Mouse (Mus musculus) MEL (cell line): ENCODE results near the gene Polr3h. TPM values are rescaled to one million over a fixed set of nuclear protein-coding genes. Genes with fewer than 3 reads are reported as not detected.

Experiments
- DNase-seq: peaks from one replicate; pipeline ENCODE4 v3.0.0; 2011; ENCODE audit warnings: low read depth, low spot score
- H3K27ac ChIP-seq: 2 replicates; pipeline ENCODE4 v1.5.1; 2012; ENCODE audit warnings: low read depth, mild to moderate bottlenecking, control low read depth, low read length, moderate library complexity; ENCODE audit not compliant: control insufficient read depth
- H3K27me3 ChIP-seq, 2 experiments: fragments of 150-350 bp in 1 of 2; sonication (generic) in 1 of 2; 2 replicates each; pipeline ENCODE4 v1.6.1; 2012; ENCODE audit warnings: low read length in 2 of 2, mild to moderate bottlenecking in 2 of 2, improper control_type of control experiment in 1 of 2, moderate library complexity in 1 of 2; ENCODE audit not compliant: insufficient read depth in 2 of 2, control insufficient read depth in 1 of 2
- H3K36me3 ChIP-seq, 2 experiments: 2 replicates each; pipeline ENCODE4 v1.6.1; 2012 to 2014; ENCODE audit warnings: low read length in 2 of 2, improper control_type of control experiment in 1 of 2, inconsistent platforms in 1 of 2, mild to moderate bottlenecking in 1 of 2; ENCODE audit not compliant: insufficient read depth in 2 of 2, control insufficient read depth in 1 of 2
- H3K4me1 ChIP-seq, 2 experiments: fragments of 150-350 bp in 1 of 2; sonication (generic) in 1 of 2; 2 replicates each; pipeline ENCODE4 v1.6.1; 2012; ENCODE audit warnings: low read length in 2 of 2, improper control_type of control experiment in 1 of 2, mild to moderate bottlenecking in 1 of 2; ENCODE audit not compliant: insufficient read depth in 2 of 2, control insufficient read depth in 1 of 2
- H3K4me3 ChIP-seq, 2 experiments: fragments of 150-350 bp in 1 of 2; sonication (generic) in 1 of 2; 2 replicates each; pipeline ENCODE4 v1.5.1; 2012; ENCODE audit warnings: low read depth in 2 of 2, low read length in 2 of 2, mild to moderate bottlenecking in 2 of 2, moderate library complexity in 2 of 2, control low read depth in 1 of 2, improper control_type of control experiment in 1 of 2; ENCODE audit not compliant: control insufficient read depth in 1 of 2, insufficient read depth in 1 of 2
- H3K79me2 ChIP-seq: 2 replicates; pipeline ENCODE4 v1.6.1; 2012; ENCODE audit warnings: mild to moderate bottlenecking, low read length, moderate library complexity; ENCODE audit not compliant: control insufficient read depth, poor library complexity, insufficient read depth
- H3K9ac ChIP-seq: 2 replicates; pipeline ENCODE4 v1.6.1; 2012; ENCODE audit warnings: low read depth, mild to moderate bottlenecking, control low read depth, low read length, moderate library complexity; ENCODE audit not compliant: control insufficient read depth, poor library complexity, severe bottlenecking
- H3K9me3 ChIP-seq: fragments of 150-350 bp; sonication (generic); replicated peaks from 2 replicates; pipeline ENCODE4 v1.6.1; 2012; ENCODE audit warnings: mild to moderate bottlenecking, low read length, improper control_type of control experiment, moderate library complexity; ENCODE audit not compliant: insufficient read depth
- BHLHE40 ChIP-seq: IDR thresholded peaks from 2 replicates; pipeline ENCODE4 v1.6.1; 2012; ENCODE audit warnings: low read depth, mild to moderate bottlenecking, inconsistent platforms, low read length, improper control_type of control experiment, borderline replicate concordance
- CHD1 ChIP-seq: IDR thresholded peaks from 2 replicates; pipeline ENCODE4 v1.6.1; 2012; ENCODE audit warnings: low read depth, mild to moderate bottlenecking, inconsistent platforms, low read length, improper control_type of control experiment
- CHD2 ChIP-seq: IDR thresholded peaks from 2 replicates; pipeline ENCODE4 v1.6.1; 2011; ENCODE audit warnings: low read length, improper control_type of control experiment
- E2F4 ChIP-seq: IDR thresholded peaks from 2 replicates; pipeline ENCODE4 v1.6.1; 2011; ENCODE audit warnings: low read depth, low read length, improper control_type of control experiment, borderline replicate concordance
- ELF1 ChIP-seq: IDR thresholded peaks from 2 replicates; pipeline ENCODE4 v1.6.1; 2014; ENCODE audit warnings: low read depth, mild to moderate bottlenecking, inconsistent platforms, low read length, improper control_type of control experiment, moderate library complexity
- ETS1 ChIP-seq: IDR thresholded peaks from 2 replicates; pipeline ENCODE4 v1.6.1; 2012; ENCODE audit warnings: low read depth, mild to moderate bottlenecking, inconsistent platforms, low read length, improper control_type of control experiment, moderate library complexity
- HCFC1 ChIP-seq: IDR thresholded peaks from 2 replicates; pipeline ENCODE4 v1.6.1; 2012; ENCODE audit warnings: low read depth, mild to moderate bottlenecking, inconsistent platforms, low read length, improper control_type of control experiment, moderate library complexity
- JUND ChIP-seq: IDR thresholded peaks from 2 replicates; pipeline ENCODE4 v1.6.1; 2011; ENCODE audit warnings: low read depth, mild to moderate bottlenecking, improper control_type of control experiment, low read length
- KAT2A ChIP-seq: conservative IDR thresholded peaks from 2 replicates; pipeline ENCODE4 v1.6.1; 2012; ENCODE audit warnings: low read depth, low read length, improper control_type of control experiment, inconsistent platforms
- MAX ChIP-seq: IDR thresholded peaks from 2 replicates; pipeline ENCODE4 v1.6.1; 2011; ENCODE audit warnings: low read length, improper control_type of control experiment
- MXI1 ChIP-seq: IDR thresholded peaks from 2 replicates; pipeline ENCODE4 v1.6.1; 2011; ENCODE audit warnings: mild to moderate bottlenecking, low read depth, low read length, improper control_type of control experiment
- MYB ChIP-seq: IDR thresholded peaks from 2 replicates; pipeline ENCODE4 v1.6.1; 2011; ENCODE audit warnings: mild to moderate bottlenecking, low read depth, low read length, improper control_type of control experiment
- MYC ChIP-seq: IDR thresholded peaks from 2 replicates; pipeline ENCODE4 v1.6.1; 2011; ENCODE audit warnings: low read depth, mild to moderate bottlenecking, low read length, improper control_type of control experiment, moderate library complexity
- NELFE ChIP-seq: IDR thresholded peaks from 2 replicates; pipeline ENCODE4 v1.6.1; 2011; ENCODE audit warnings: low read depth, low read length, improper control_type of control experiment
- POLR2A ChIP-seq, 2 experiments: IDR thresholded peaks; 2 replicates each; pipeline ENCODE4 v1.6.1; 2011 to 2012; ENCODE audit warnings: low read length in 2 of 2, mild to moderate bottlenecking in 2 of 2, control low read depth in 1 of 2, improper control_type of control experiment in 1 of 2, low read depth in 1 of 2, moderate library complexity in 1 of 2; ENCODE audit not compliant: control insufficient read depth in 1 of 2, insufficient read depth in 1 of 2, poor library complexity in 1 of 2
- POLR2AphosphoS2 ChIP-seq: IDR thresholded peaks from 2 replicates; pipeline ENCODE4 v1.6.1; 2011; ENCODE audit warnings: low read length, improper control_type of control experiment
- RAD21 ChIP-seq: IDR thresholded peaks from 2 replicates; pipeline ENCODE4 v1.6.1; 2011; ENCODE audit warnings: mild to moderate bottlenecking, low read depth, low read length, improper control_type of control experiment
- TAL1 ChIP-seq: IDR thresholded peaks from 2 replicates; pipeline ENCODE4 v1.6.1; 2012; ENCODE audit warnings: mild to moderate bottlenecking, inconsistent platforms, low read length, moderate library complexity, mixed read lengths
- USF1 ChIP-seq: IDR thresholded peaks from 2 replicates; pipeline ENCODE4 v1.6.1; 2014; ENCODE audit warnings: low read depth, mild to moderate bottlenecking, inconsistent platforms, low read length, improper control_type of control experiment, moderate library complexity
- ZC3H11A ChIP-seq: IDR thresholded peaks from 2 replicates; pipeline ENCODE4 v1.6.1; 2012; ENCODE audit warnings: low read depth, mild to moderate bottlenecking, inconsistent platforms, low read length, improper control_type of control experiment
- ZKSCAN1 ChIP-seq: IDR thresholded peaks from 2 replicates; pipeline ENCODE4 v1.6.1; 2012; ENCODE audit warnings: low read depth, mild to moderate bottlenecking, inconsistent platforms, low read length, improper control_type of control experiment, moderate library complexity
- ZNF384 ChIP-seq: IDR thresholded peaks from 2 replicates; pipeline ENCODE4 v1.6.1; 2012; ENCODE audit warnings: low read depth, mild to moderate bottlenecking, inconsistent platforms, low read length, improper control_type of control experiment
- polyA plus RNA-seq, 2 experiments: library from polyadenylated mRNA; stranded (reverse) in 1 of 2; unstranded in 1 of 2; fragments of >175 nt in 1 of 2; fragments of >200 nt in 1 of 2; gene quantifications; 2 replicates each; pipeline versions ENCODE4 v1.2.1 to v1.2.4; 2012; ENCODE audit warnings: low replicate concordance in 2 of 2, low read depth in 1 of 2; ENCODE audit not compliant: insufficient read length in 2 of 2, insufficient read depth in 1 of 2, missing spikeins in 1 of 2
- total RNA-seq: library from RNA; depleted of rRNA; stranded (reverse); fragments of 300-350 nt; gene quantifications from 2 replicates; pipeline ENCODE4 v1.2.3, GENCODE M21; 2012

Polr3h gene
- total and polyA plus RNA-seq, 3 experiments: 109 to 304 TPM; not detected in 1

DNA sequence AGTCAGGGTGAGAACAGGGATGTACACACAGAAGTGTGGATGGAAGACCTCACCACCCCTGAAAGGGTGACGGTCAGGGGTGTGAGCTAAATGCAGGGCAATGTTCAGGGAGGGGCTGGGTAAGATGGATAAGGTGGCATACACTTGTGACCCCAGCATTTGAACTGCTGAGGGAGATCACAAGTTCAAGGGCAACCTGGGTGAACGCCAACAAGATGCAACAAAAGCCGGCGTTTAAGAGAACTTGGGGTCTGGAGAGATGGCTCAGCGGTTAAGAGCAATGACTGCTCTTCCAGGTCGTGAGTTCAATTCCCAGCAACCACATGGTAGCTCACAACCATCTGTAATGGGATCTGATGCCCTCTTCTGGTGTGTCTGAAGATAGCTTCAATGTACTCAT is 28.7 kb upstream of the Polr3h start (continued):
- no peak for TF ChIP-seq ZKSCAN1

DNA sequence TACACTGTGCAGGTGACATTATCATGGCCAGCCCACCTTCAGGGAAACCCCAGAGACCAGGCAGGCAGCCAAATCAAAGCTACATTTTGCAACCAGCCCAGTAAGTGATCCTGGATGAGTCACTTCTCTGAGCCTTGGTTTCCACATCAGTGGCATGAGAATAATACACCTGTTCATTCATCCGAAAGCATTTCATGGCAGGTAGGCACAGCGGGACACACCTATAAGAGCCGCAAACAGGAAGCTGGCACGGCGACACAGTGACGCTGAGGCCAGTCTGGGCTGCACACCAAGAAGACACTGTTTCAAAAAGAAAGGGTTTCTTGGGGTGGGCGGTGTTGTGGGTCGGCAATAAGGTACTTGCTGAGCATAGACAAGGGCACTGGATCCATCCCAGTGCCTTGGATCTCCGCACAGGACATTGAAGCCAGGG is 28.1 kb upstream of the Polr3h start:
- Histone ChIP-seq H3K36me3 (peaks cover 2 to 5% of the 10 kb centered on the region in 2 experiments; a peak in 3 of 4 replicates), H3K27me3 (no peaks in the 10 kb centered on the region), H3K4me3 (no peak overlapping the region), H3K9me3 (no peaks in the 10 kb centered on the region), H3K27ac (no peak overlapping the region), H3K4me1 (peaks cover 0 to 5% of the 10 kb centered on the region in 2 experiments; a peak in 2 of 4 replicates), H3K9ac (no peak overlapping the region), H3K79me2 (no peaks in the 10 kb centered on the region)
- no peak for DNase-seq
- no peak for TF ChIP-seq MAX
- TF ChIP-seq HCFC1: no peak
- TF ChIP-seq POLR2A (IDR thresholded peaks at IDR 0.05; ENCODE audit: control insufficient read depth in 1 of 2, insufficient read depth in 1 of 2, low read depth in 1 of 2, low read length in 2 of 2, poor library complexity in 1 of 2): no peak
- TF ChIP-seq RAD21: no peak
- no peak for TF ChIP-seq MXI1
- no peak for TF ChIP-seq ZC3H11A
- TF ChIP-seq CHD2: no peak
- no peak for TF ChIP-seq MYC
- TF ChIP-seq KAT2A: no peak
- TF ChIP-seq MYB: no peak
- no peak for TF ChIP-seq ETS1
- no peak for TF ChIP-seq ZNF384
- no peak for TF ChIP-seq ELF1
- no peak for TF ChIP-seq CHD1
- TF ChIP-seq POLR2AphosphoS2: no peak
- TF ChIP-seq USF1: no peak
- TF ChIP-seq BHLHE40: no peak

DNA sequence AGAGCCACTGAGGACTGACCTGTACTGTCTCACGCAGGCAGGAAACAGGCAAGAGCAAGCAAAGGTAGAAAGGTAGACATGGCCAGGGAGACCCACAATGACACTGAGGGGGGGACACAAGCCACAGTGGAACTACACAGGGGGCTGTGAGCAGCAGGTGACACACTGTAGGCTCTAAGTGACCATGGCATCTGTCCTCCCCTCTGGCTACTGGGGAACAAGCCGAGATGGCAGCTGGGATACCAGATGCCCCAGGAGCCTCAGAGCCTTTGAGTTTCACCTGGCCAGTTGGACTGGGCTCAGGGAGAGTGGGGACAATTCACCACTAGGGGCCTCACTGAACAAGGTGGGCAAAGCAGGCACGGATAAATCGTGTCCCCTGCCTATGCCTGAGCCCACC is 26.3 kb upstream of the Polr3h start:
- TF ChIP-seq RAD21: no peak
- no peak for TF ChIP-seq TAL1
- no peak for TF ChIP-seq BHLHE40
- no peak for TF ChIP-seq E2F4
- no peak for TF ChIP-seq ELF1
- TF ChIP-seq MAX: no peak
- TF ChIP-seq CHD2: no peak
- no peak for TF ChIP-seq NELFE
- TF ChIP-seq JUND: no peak
- Histone ChIP-seq H3K36me3 (peaks cover 0 to 2% of the 10 kb centered on the region in 2 experiments; a peak in 1 of 4 replicates), H3K4me3 (no peak overlapping the region), H3K9me3 (no peaks in the 10 kb centered on the region), H3K27ac (no peak overlapping the region), H3K79me2 (no peaks in the 10 kb centered on the region), H3K4me1 (no peaks in the 10 kb centered on the region), H3K9ac (no peak overlapping the region), H3K27me3 (no peaks in the 10 kb centered on the region)
- no peak for DNase-seq
